Mouse (Mus musculus): ENCODE measurements around the gene Rnf8.

The Rnf8 gene

GRCm38 (mm10) chr17:29679038-29679767, 64.6 kb downstream of the Rnf8 start:
- no peak for DNase-seq (ENCODE audit: low spot score in 2 of 2)

DNA sequence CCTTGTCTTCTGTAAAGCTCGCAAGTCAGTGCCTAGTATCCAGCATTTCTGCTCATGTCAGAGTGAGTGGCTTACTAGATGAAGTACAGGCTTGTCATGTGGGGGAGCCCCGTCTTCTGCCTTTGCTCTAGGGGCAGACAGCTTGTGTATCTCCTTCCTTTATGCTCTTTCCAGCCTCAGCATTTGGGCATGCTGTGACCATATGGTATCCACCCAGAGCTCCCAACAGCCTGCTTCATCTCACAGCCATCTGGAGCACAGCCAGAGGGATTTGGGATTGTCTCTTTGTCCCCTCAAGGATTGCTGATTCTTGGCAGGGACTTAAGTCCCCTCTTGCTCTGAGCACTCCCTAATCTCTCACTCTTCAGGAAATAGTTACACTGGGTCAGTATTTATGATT, 65.6 kb downstream of the Rnf8 start:
- DNase-seq (ENCODE audit: low spot score in 2 of 2): peak; percentile 63 to 72

GRCm38 (mm10) chr17:29680921-29681320, 66.3 kb downstream of the Rnf8 start:
- no peak for DNase-seq (ENCODE audit: low spot score in 2 of 2)

DNA sequence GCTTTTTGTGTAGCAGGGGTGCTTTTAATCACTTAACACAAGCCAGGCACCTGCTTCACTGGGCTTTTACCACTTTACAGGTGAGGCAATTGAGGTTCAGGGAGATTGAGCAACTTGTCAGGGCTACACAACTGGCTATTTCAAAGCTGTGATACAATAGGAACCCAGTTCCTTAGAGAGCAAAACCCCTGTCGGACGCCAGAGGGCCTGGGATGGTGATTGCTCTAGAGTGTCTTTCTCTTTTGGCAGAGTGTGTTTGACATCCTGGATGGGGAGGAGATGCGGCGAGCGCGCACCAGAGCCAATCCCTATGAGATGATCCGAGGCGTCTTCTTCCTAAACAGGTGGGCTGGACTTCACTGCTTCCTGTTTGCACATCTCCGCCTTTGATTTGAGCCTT, 67.1 kb downstream of the Rnf8 start:
- DNase-seq (ENCODE audit: low spot score in 2 of 2): no peak

DNA sequence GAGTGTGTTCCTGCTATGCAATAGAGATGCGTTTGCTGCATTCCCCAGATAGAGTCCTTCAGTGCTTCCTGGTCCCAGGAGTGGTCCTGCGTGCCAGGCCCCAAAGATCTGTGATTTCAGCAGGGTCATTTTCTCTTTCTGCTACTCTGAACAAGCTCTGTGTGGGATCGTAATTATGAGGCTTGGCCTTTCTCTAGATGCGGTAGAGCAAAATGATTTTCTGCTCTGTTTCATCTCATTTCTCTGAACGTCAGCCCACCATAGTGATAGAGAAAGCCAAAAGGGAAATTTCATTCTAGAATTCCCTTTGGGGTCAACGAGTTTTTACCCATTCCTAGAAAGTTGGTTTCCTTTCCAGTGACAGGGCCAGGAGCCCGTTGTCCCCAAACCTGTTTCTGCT, 67.7 kb downstream of the Rnf8 start:
- no peak for DNase-seq (ENCODE audit: low spot score in 2 of 2)

GRCm38 (mm10) chr17:29683127-29683526, 68.5 kb downstream of the Rnf8 start:
- no peak for DNase-seq (ENCODE audit: low spot score in 2 of 2)

DNA sequence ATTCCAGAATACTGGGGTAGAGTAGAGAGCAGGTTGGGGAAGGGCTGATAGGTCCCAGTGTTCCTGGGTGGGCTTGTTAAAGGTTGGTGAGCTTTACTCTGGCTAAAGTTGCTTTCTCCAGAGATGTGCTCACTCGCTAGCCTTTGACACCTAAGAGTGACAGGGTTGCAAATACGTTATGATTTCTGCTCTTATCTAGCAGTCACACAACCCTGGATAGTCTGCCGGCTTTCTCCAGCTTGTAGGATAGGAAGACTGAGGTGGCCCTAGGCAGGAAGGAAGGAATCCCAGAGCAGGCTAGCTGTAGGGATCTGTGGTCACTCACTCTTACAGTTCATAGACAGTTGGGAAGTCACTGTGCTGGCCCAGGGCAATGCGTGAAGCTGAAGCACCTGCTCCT, 69.7 kb downstream of the Rnf8 start:
- DNase-seq (ENCODE audit: low spot score in 2 of 2): no peak

GRCm38 (mm10) chr17:29686771-29687170, 72.2 kb downstream of the Rnf8 start:
- no peak for DNase-seq (ENCODE audit: low spot score in 2 of 2)

DNA sequence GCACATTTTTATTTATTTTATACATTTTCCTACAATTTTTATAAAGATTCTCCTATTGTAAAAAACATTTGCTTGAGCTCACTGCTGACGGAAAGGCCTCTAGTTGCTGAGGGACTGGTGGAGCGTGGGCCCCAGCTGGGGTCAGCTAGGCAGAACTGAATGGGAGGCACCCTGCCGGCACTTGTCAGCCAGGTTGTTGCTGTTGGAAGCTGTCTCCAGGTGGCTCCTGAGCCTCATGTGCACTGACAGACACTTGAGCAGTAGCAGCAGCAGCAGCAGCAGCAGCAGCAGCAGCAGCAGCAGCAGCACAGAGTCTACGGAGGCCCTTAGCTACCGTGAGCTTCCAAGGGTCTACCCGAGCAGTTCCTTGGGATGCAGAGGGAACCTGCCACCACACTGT, 72.8 kb downstream of the Rnf8 start:
- no peak for DNase-seq (ENCODE audit: low spot score in 2 of 2)

- DNase-seq (ENCODE audit: low spot score in 2 of 2): no peak
Observed at GRCm38 (mm10) chr17:29688610-29689009, 74.0 kb downstream of the Rnf8 start.

DNA sequence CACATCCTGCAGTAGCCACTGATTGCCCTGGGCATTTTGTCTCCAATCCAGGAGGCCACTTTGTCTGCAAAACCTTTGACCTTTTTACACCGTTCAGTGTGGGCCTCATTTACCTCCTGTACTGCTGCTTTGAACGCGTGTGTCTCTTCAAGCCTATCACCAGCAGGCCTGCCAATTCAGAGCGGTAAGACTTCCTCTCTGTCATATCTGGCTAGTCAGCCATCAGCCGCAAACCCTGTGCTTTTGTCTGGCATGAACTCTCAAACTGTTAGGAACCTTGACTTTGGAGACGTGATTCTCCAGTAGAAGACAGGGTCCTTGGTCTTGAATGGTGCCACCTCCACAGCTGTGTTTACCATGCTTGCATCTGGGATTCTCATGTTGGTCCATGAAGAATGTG, 75.7 kb downstream of the Rnf8 start:
- no peak for DNase-seq (ENCODE audit: low spot score in 2 of 2)

- no peak for DNase-seq (ENCODE audit: low spot score in 2 of 2)
Observed at GRCm38 (mm10) chr17:29692827-29693226, 78.2 kb downstream of the Rnf8 start.

GRCm38 (mm10) chr17:29693571-29693970, 79.0 kb downstream of the Rnf8 start:
- no peak for DNase-seq (ENCODE audit: low spot score in 2 of 2)

GRCm38 (mm10) chr17:29694516-29694915, 79.9 kb downstream of the Rnf8 start:
- no peak for DNase-seq (ENCODE audit: low spot score in 2 of 2)

All from right cerebral cortex, postnatal 10 days (tissue).